ENCODE assay signal across 19 mouse cellular contexts in the genomic region with DNA sequence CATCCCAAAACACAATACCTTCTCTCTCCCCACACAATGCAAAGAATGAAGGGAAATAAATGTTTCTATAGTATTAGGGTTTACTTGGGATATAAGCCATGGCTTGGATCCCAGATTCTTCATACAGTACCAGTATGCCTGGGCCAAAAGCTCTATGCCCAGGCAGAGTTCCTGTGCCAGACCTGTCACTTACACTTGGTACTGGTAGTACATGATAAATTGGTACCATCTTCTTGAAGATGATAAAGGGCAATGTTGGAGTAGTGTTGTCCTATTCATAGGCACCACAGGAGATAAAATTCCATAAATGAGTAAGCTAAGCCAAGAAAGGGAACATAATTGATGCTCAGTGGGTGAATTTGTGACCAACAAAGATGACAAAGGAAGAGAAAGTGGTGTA.
"Had no signal": no experiment of that assay in that cellular context is flagged by ENCODE, and none has a peak within 500 bp of the region (broad histone marks: within the 10 kb centered on the region; RNA-seq: fewer than 3 reads in every experiment).

No protein-coding gene starts in this region.

- ATAC-seq: midbrain, embryonic 16.5 days had no signal

- DNase-seq: kidney, postnatal 25 days; layer of hippocampus, adult 9-11 months; layer of hippocampus, postnatal 36 days; liver, embryonic 13.5 days; lung, adult 2 months; lung, postnatal 14 days; lung, postnatal 4 days; right cerebral cortex, adult 18-20 months; right cerebral cortex, postnatal 14 days; right cerebral cortex, postnatal 4 days; thymus, postnatal 25 days had no signal

- H3K4me1 ChIP-seq: liver, embryonic 13.5 days; midbrain, embryonic 12.5 days; neural tube, embryonic 12.5 days; neural tube, embryonic 15.5 days had no signal

- H3K4me3 ChIP-seq: layer of hippocampus, adult 2 months; left cerebral cortex, adult 2 months; liver, embryonic 13.5 days; midbrain, embryonic 12.5 days; neural tube, embryonic 12.5 days; neural tube, embryonic 15.5 days had no signal

- H3K27me3 ChIP-seq: liver, embryonic 13.5 days; midbrain, embryonic 12.5 days; neural tube, embryonic 12.5 days; neural tube, embryonic 15.5 days had no signal

- H3K27ac ChIP-seq: kidney, postnatal 0 days; layer of hippocampus, adult 2 months; left cerebral cortex, adult 2 months; liver, embryonic 13.5 days; midbrain, embryonic 12.5 days; neural tube, embryonic 12.5 days; neural tube, embryonic 15.5 days; stomach, postnatal 0 days had no signal

- H3K36me3 ChIP-seq: liver, embryonic 13.5 days; midbrain, embryonic 12.5 days; neural tube, embryonic 12.5 days; neural tube, embryonic 15.5 days had no signal

- H3K4me2 ChIP-seq: liver, embryonic 13.5 days; midbrain, embryonic 12.5 days; neural tube, embryonic 12.5 days; neural tube, embryonic 15.5 days had no signal

- H3K9ac ChIP-seq: liver, embryonic 13.5 days; midbrain, embryonic 12.5 days; neural tube, embryonic 12.5 days; neural tube, embryonic 15.5 days had no signal

- H3K9me3 ChIP-seq: liver, embryonic 13.5 days; midbrain, embryonic 12.5 days; neural tube, embryonic 12.5 days; neural tube, embryonic 15.5 days had no signal
